Mouse (Mus musculus) frontal cortex, adult 2 months (tissue): ENCODE measurements around the gene Lzts2. TPM values are rescaled to one million over a fixed set of nuclear protein-coding genes. Genes with fewer than 3 reads are reported as not detected.

ENCODE experiments used
- DNase-seq, 2 experiments: peaks; one replicate each; pipeline ENCODE4 v3.0.0; 2022; ENCODE audit warnings: low spot score in 1 of 2; ENCODE audit errors: extremely low spot score in 1 of 2
- polyA plus RNA-seq: library from polyadenylated mRNA; depleted of rRNA; stranded (reverse); fragments of >200 nt; gene quantifications from 2 replicates; pipeline ENCODE4 v1.2.3, GENCODE M21; 2012

Gene Lzts2
- polyA plus RNA-seq, 1 experiment: 34.7 TPM

DNA sequence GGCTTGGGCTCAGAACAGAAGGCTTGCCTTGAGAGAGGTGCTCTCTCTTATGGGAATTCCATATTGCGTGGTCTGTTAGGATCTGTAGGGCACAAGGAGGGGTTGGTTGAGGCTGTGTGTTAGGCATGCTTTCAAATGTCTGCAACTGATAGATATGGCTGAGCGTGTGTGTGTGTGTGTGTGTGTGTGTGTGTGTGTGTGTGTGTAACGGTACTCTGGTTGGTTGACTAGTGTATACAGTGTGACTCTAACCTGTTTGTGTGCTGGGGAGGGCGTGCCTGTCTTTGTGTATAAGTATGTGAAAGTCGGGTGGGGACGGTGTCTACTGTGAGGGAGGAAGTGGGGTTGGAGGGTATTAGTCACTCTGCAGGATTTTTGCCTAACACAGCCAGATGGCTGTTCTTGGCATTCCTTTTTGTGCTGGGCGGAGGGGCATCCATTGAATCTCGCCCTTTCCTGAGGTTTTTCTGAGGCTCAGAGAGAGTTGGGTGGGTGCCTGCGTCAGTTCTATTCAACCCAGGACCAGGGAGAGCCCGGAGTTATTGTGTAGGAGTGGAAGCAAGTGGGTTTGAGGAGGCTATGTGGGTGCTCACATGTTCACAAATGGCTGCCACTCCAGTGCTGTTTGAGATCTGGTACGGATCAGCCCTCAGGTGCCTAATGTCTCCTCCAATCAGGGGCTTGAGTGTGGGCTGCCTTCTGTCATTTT is 33.9 kb downstream of the Lzts2 start:
- peak; percentile 90 to 92 for DNase-seq

DNA sequence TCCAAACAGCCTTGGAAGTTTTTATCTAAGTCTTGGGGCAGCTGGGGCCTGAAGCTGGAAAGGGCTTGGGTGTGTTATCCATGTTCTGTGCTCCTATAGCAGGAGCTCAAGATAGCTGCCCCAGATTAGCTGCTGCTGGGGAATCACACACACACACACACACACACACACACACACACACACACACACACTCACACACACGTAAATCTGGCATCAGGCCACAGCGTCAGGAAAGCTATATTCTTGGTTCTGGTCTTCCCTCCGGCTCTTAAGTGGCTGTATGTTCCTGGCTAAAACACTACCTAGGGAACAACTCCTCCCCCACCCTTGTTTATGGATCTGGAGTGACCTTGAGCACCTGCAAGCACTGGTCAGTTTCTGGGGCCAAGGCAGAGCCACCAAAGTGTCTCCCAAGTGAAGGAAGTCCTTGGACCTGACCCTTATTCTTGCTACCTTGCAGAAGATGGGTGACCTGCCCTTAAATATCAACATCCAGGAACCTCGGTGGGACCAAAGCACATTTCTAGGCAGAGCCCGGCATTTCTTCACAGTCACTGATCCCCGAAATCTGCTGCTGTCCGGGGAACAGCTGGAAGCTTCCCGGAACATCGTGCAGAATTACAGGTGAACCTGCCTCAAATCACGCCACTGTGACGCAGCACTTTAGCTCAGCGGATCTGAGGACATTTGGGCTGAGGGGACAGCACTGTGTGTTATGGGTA is 34.6 kb downstream of the Lzts2 start:
- no peak for DNase-seq

DNA sequence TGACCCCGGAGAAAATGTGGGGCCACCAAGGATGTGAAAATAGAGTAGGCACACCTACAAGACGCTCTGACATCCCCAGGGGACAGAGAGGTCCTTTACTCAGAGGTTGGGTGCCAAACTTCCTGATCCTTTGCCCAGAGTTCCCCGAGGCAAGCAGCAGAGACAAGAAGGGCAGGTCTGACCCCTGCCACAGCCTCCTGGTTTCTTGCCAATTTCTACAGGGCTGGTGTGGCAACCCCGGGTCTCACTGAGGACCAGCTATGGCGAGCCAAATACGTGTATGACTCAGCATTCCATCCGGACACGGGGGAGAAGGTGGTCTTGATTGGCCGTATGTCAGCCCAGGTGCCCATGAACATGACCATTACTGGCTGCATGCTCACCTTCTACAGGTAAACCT is 35.3 kb downstream of the Lzts2 start:
- no peak for DNase-seq

DNA sequence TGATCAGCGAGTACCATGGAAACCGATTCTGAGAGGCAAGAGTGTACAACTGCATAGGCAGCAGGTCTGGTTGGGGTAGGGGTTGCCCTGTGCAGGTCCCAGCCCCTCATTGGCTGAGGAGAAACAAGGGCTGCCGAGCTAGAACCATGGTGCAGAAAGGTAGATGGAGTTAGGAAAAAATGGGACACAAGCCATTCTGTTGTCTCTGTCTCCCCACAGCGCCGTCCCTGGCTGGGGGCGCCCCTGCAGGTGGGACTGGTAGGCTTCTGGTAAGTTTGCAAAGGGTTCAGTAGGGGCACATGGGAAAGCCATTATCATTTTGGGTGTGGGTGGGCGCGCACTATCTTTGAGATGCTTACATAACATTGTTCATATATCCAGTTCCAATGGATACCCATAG is 39.2 kb downstream of the Lzts2 start:
- no peak for DNase-seq

DNA sequence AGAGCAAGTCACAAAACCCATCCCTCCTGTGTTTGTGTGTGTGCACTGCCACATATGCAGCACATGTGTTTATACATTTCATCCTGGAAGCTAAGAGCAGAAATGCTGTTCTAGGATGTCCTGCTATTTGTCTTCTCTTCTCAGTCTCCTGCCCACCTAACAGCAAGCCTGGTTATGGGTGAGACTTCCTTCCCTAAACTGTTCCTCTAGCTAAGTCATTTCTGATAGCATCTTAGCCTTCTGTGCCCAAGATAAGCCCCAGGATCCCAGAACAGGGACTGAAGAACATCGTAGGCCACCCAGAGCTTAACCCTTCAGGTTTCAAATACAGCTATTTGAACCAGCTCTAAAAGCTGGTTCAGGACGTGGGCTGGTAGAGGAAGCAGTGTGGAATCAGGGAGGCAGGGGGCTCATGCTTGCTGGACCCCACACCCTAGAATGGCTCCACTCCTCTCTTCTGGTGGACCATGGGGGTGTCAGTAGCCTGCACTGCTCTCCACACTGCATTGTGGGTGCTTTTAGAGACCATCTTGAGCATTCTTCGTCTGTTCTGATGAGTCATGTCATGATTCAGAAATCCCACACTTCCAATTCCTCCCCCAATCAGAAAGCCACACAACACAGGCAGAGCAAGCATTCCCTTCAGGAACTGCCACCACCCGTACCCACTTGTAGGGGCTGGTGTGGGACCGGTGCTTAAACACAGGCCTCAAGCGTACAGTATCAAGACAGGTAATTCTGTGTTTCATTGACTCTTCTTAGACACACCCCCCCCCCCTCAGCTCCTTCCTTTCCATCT is 40.9 kb downstream of the Lzts2 start:
- DNase-seq: peak; percentile 41 to 77

DNA sequence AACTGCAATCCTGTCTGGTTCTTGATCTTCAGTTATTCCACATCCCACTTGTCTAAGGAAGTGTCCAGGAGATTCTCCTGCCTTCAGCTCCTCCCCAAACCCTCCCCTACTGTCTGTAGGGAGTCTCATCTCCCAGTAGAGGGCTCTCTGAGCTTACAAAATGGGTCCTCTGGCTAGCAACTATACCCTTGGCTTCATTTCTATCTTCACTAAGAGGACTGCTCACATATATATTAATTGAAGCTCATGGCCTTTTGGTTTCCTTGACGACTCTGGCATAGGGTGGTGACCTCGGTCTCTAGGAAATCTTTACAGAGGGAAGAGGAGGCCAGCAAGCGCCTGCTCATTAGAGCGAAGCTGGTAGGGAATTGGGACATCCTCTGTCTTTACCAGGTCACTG is 42.1 kb downstream of the Lzts2 start:
- peak in 1 of 2 experiments; percentile 71 for DNase-seq

DNA sequence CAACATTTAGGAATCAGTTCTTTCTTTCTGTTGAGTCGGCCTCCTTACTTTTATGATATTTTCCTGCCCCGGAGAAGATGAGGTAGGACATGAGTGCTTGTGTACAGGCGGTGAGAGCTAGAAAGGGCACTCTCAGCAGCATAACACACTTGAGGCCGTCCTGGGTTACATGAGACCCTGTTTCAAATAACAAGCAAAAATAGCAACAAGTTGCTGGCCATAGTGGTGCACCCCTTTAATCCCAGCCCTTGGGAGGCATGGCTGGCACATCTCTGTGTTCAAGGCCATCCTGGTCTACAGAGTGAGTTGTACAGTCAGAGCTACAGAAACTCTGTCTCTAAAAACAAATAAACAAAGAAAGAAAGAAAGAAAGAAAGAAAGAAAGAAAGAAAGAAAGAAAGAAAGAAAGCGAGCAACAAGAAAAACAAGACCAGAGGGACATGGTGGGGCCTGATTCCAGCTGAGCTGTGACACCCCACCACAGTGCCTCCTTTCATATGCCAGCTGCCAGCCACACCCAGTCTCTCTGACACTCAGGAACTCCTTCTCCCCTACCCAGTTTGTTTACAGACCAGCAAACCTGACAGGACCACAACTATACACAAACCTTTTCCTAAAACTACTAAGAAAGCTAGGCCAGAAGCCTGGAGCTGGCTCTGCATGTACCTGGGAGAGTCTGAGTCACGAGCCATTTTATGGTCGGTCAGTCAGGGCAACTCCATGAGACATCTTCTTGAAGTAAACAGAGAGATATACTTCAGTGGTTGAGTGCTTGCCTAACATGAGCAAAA is 42.9 kb downstream of the Lzts2 start:
- no peak for DNase-seq

DNA sequence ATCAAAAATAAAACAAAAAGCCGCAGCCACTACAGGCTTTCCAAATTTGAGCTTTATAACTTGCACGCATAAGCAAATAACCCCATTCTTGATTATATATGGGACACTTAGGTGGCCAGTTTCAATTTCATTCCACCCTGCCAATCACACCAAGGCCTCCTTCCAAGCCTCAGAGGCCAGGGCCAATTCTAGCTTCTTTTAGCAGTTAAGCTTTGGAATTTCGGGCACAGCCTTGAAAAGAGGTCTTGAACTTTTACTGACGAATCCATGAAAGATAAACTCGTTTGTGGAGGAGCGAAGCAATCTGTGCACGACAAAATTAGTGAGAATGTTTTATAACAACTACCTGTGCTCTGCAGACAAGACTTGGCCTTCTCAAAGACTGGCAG is 43.5 kb downstream of the Lzts2 start:
- no peak for DNase-seq

DNA sequence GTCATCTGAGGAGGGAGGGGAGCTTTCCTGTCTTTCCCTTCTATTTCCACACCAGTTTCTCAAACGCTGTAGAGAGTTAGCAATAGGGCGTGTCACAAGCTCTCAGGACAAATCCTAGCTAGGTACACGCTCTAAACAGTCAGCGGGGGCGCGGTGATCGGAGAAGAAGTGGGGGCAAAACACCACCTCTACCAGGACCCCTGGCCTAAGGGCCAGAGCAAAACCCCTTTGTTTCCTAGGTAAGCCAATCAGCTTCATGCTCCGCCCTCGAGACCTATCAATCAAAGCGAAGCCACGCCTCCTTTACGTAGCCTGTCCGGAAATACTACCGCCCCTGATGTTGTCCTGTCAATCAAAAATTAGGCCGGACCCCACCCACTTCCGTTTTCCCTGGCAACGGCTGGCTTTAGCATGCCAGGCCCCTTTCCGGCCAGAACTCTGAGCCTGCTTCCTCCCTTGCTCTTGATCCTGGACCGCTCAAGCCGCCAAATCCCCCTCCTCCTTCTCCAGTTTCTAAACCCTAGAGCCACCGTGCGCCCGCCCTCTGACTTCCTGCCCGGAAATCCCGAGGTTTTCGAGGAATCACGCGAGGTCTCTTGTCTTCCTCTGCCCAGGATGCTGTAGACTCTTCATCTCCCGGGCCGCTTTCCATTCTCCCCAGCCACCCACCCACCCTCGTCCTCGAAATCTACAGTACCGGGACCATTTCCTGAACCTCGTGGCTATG is 44.1 kb downstream of the Lzts2 start:
- DNase-seq: peak; percentile 91 to 94

DNA sequence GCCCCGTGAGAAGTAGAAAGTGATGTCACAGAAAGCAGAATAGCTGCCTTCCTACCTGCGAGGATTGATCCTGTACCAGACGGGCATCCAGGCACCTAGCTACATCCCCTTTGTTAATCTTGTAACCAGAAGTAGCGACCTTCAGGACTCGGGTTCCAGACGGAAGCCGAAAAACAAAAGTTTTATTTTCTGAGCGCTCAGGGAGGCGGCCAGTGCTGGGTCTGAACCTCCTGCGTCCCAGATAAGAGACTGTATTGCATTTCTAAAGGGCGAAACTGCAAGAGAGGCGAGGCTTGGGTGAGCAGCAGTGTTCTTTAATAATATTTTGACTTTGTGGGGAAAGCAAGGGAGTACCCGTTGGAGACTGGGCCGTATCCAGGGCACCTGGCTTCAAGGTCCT is 44.6 kb downstream of the Lzts2 start:
- DNase-seq: no peak

DNA sequence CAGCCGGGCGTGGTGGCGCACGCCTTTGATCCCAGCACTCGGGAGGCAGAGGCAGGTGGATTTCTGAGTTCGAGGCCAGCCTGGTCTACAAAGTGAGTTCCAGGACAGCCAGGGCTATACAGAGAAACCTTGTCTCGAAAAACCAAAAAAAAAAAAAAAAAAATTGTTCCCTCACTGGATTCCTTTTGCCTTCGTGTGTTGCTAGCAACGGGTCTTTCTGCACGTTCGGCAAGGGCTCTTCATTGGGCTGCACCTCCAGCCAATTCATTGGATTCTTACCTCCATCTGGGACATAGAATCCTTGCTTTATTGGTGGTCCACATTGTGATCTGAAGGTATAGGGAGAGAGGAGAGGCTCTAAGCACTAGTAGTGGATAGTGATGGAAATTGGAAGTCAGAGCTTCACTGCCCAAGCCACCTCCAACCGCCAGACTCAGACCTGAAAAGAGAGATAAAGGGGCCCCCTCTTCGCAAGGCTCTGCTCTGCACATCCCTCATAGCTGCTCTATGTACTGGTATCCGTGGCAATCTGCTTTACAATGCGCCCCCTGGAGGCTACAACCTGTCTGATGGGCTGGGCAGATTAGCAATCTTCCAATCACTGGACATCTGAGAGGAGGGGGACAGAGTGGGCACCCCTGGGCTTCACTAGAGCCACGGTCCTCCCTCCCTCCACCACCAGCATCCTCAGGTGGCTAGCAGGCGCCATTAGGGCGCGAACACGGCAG is 49.5 kb downstream of the Lzts2 start:
- peak in 1 of 2 experiments; percentile 72 for DNase-seq

DNA sequence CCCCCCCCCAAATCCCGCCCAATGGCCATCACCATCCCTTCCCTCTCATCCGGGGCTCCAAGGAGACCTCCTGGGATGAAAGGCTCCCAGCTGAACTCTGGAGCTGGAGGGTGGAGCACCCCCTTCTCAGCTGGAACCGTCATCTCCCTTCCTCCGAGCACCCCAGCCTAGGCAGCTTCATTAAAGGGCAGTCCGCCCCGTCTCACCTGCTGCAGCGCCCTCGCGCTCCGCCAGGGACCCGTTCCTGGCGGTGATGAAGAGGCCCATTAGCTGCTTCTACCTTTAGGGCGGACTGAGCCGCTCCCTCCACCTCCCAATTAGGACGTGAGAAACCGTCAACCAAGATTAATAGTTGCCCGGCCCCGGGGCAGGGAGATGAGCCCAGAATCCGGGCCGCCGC is 51.0 kb downstream of the Lzts2 start:
- no peak for DNase-seq

DNA sequence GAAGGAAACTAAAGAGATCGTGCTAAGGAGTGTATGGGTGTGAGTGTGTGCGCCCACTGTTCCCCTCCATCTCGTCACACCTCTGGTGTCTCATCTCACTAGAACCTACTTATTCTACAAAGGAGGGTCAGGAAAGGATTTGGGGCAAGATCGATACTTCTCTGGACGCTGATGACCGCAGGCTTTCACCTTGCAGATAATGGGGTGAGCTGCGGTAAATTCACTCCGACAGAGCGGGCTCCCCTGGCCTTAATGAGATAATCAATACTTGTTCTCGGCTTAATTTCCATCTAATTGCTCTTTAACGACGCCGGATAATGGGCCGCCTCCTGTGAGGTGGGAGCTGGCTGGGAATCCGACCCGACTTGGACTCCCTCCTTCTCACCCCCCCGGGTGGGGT is 53.0 kb downstream of the Lzts2 start:
- DNase-seq: no peak

DNA sequence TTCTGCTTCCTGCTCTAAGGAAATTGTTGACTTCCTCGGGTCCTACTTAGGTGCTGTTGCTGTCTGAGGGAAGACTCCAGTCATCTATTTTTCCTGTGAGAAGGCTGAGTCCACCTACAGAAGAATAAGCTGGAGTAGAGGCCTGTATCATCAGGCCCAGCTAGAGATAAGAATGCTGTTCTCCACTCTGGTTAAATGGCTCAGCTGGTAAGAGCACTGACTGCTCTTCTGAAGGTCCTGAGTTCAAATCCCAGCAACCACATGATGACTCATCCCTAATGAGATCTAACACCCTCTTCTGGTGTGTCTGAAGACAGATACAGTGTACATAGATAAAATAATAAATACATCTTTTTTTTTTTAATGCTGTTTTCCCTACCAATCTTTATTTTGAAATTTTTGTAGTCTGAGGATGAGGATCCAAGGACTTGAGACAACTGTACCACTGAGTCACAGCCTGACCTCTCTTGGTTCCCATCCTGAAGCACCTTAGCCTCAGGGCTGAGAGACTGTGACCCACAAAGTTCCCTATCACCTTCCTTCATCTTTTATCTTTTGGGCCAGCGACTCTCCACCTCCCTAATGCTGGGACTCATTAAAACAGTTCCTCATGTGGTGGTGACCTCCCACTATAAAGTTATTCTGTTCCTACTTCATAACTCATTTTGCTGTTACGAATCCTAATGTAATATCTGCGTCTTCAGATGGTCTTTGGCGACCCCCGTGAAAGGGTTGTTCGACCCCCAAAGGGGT is 53.7 kb downstream of the Lzts2 start:
- DNase-seq: no peak

DNA sequence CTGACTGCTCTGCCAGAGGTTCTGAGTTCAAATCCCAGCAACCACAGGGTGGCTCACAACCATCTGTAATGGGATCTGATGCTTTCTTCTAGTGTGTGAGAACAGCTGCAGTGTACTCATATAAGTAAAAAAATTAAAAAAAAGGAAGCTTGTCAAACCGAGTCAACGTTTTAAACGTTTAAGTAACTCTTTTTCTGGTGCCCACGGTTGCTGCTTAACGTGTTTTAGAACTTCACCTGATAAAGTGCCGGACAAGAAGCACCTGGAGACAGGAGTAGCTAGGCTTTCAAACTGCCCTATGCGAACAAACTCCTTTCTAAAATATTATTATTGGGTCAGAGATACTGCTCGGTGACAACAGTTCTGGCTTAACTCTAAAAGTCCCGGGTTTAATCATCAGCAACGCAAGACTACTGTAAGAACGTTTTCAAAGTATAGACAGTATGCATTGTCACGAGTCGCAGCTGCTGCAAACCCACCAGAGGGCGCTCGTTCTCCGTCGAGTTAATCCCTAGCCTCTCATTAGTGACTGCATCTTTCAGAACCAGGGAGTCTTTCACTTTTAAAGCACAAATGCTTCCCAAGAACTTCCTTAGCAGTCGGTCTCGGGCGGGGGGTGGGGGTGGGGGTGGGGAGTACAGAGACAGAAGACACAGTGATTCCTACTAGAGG is 59.8 kb downstream of the Lzts2 start:
- DNase-seq: peak in 1 of 2 experiments; percentile 82

DNA sequence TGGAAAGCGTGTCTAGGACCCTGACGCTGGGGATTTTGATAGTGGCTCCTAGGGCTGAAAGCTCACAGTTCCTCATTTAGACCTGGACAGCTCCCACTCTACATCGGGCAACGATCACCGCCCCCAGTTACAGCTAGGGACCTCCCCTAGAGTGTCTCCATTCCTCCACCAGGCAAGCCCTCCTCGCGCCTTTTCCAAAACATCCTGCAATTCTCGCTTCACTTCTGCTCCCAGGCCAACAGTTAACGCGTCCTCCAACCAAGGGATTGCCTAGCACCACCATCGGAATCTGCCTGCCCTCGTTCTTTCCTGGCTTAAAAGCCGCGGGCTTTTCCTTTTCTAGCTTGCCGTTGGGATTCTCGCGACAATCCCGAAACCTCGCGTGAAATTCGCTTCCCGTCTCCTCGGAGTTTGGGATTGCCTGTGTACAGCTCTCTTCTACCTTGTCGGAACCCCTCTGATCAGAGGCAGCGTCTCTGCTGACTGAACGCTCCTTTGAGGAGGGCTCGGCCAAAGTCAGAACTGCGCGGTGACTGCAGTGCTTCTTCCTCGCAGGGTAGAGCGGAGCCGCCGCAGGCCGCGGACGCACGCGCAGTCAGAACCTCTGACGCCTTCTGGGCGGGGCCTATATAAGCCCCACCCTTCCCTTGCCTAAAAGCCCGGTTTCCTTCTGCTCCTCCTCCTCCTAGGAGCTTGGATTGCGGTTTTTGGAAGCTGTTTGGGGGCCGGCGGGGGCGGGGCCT is 60.5 kb downstream of the Lzts2 start, which contains the start of gene Kazald1:
TSS of gene Kazald1 (plus strand) at position 662 of the 743 bp plus-strand sequence.
- peak; percentile 88 to 96 for DNase-seq

DNA sequence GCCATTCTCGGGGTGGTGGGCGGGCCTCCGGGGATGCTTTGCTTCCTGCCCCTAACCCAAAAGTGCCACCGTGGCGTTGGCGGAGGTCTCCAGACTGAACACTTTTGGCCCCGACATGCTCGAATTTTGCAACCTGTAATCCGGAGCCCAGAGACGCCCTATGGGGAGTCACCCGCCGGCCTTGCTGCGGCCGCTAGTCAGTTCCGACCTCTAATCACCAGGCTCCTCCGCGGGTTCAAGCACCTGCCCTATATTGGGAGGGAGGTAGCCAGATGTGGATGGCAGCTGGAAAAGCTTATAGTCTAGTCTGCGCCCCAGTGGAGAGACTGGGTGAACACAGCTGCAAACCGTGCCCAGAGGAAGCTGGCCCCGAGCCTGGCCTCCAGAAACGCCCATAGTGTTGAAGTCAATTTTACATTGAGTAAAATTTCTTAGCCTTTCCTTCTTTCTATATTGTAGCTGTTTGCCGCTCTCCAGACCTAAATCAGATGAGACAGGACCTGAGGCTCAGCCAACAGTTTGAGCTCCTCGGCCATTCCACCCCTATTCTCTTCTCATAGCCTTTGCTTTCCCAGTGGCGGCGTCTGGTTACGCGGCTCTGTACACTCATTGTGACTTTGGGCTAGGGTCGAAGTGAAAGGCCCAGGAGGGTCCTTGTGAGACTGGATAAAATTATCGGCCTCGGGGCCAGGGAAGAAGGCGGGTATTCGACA is 61.3 kb downstream of the Lzts2 start:
- DNase-seq: peak in 1 of 2 experiments; percentile 16
